Mouse (Mus musculus) limb, embryonic 14.5 days (tissue): Measurements from ENCODE around the gene Btbd6. TPM values are rescaled to one million over a fixed set of nuclear protein-coding genes. Genes with fewer than 3 reads are reported as not detected.
A peak's percentile ranks its signal among the peaks of the same experiment; 100 is the strongest.

Experiments used
- ATAC-seq: fragments of 200-750 bp; cut with Nextera tagmentation; 2 replicates; pipeline ENCODE4 v1.8.0; 2017; ENCODE audit warnings: low read depth, moderate number of reproducible peaks, moderate TSS enrichment; ENCODE audit not compliant: low FRiP score
- DNase-seq: peaks from one replicate; pipeline ENCODE4 v3.0.0-alpha.2; 2015; ENCODE audit warnings: low spot score
- H3K27ac ChIP-seq: fragments of 300-500 bp; sonication (generic); replicated peaks from 2 replicates; pipeline ENCODE4 v1.5.1; 2014; ENCODE audit warnings: low read depth, mild to moderate bottlenecking, low read length, moderate library complexity, mixed read lengths
- H3K27me3 ChIP-seq: fragments of 300-500 bp; sonication (generic); 2 replicates; pipeline ENCODE4 v1.6.1; 2014; ENCODE audit warnings: low read length, mixed read lengths; ENCODE audit not compliant: control insufficient read depth, insufficient read depth
- H3K36me3 ChIP-seq: fragments of 300-500 bp; sonication (generic); 2 replicates; pipeline ENCODE4 v1.6.1; 2014; ENCODE audit warnings: mild to moderate bottlenecking, low read length, moderate library complexity, mixed read lengths; ENCODE audit not compliant: control insufficient read depth, insufficient read depth
- H3K4me1 ChIP-seq: fragments of 300-500 bp; sonication (generic); 2 replicates; pipeline ENCODE4 v1.6.1; 2014; ENCODE audit warnings: antibody characterized with exemption, low read length, mixed read lengths; ENCODE audit not compliant: control insufficient read depth, insufficient read depth
- H3K4me2 ChIP-seq: fragments of 300-500 bp; sonication (generic); replicated peaks from 2 replicates; pipeline ENCODE4 v1.6.1; 2014; ENCODE audit warnings: low read depth, mild to moderate bottlenecking, low read length, moderate library complexity; ENCODE audit not compliant: severe bottlenecking
- H3K4me3 ChIP-seq: fragments of 300-500 bp; sonication (generic); replicated peaks from 2 replicates; pipeline ENCODE4 v1.5.1; 2014; ENCODE audit warnings: low read length
- H3K9ac ChIP-seq: fragments of 300-500 bp; sonication (generic); 2 replicates; pipeline ENCODE4 v1.6.1; 2014; ENCODE audit warnings: mild to moderate bottlenecking, low read depth, low read length, moderate library complexity; ENCODE audit not compliant: severe bottlenecking
- H3K9me3 ChIP-seq: fragments of 300-500 bp; sonication (generic); 2 replicates; pipeline ENCODE4 v1.6.1; 2016; ENCODE audit warnings: low read length; ENCODE audit not compliant: control insufficient read depth
- POLR2A ChIP-seq: fragments of 200-500 bp; IDR thresholded peaks from 2 replicates; pipeline ENCODE4 v1.8.0; 2012; ENCODE audit warnings: inconsistent platforms, mild to moderate bottlenecking, moderate library complexity, borderline replicate concordance; ENCODE audit not compliant: insufficient read depth, insufficient read length; ENCODE audit errors: extremely low read depth
- WGBS: fragments of 180-500 bp; shearing (Covaris S2); extraction: QIAGEN DNeasy Blood & Tissue Kit; methylation state at CpG from one replicate; pipeline ENCODE4 v1.1.7; 2014; 5-methylcytosine and 5-hydroxymethylcytosine counted together
- polyA plus RNA-seq, 2 experiments: library from polyadenylated mRNA; depleted of rRNA in 1 of 2; stranded (reverse) in 1 of 2; unstranded in 1 of 2; fragments of >200 nt; fragmentation: Nextera tagmentation in 1 of 2; extraction: Ambion mirVana in 1 of 2; gene quantifications; 2 replicates each; pipeline versions ENCODE4 v1.2.1 to v1.2.3; 2012 to 2014

The Btbd6 gene
- polyA plus RNA-seq, 2 experiments, result 27.4 to 31.0 TPM

- Histone ChIP-seq H3K9me3 (no peaks in the 10 kb centered on the region), H3K4me2 (peak overlapping the region; percentile 96), H3K27me3 (no peaks in the 10 kb centered on the region), H3K9ac (peak overlapping the region; percentile 74; the same call in 1 of the 2 replicates), H3K36me3 (no peaks in the 10 kb centered on the region), H3K4me3 (peak overlapping the region; percentile 62), H3K4me1 (peaks cover 10% of the 10 kb centered on the region; the same call in 1 of the 2 replicates), H3K27ac (no peak overlapping the region)
- no peak for TF ChIP-seq POLR2A
- DNase-seq, result no peak
- peak; percentile 10 for ATAC-seq
- WGBS, result 4% methylated on average over 6 of the region's 6 CpGs
Observed at GRCm38 (mm10) chr12:112950761-112951129, 25.5 kb upstream of the Btbd6 start.

GRCm38 (mm10) chr12:112951150-112951842 is 25.0 kb upstream of the Btbd6 start:
- Histone ChIP-seq H3K27ac (no peak overlapping the region), H3K9ac (no peak overlapping the region), H3K27me3 (no peaks in the 10 kb centered on the region), H3K4me2 (no peak overlapping the region), H3K4me1 (peaks cover 10% of the 10 kb centered on the region; the same call in 1 of the 2 replicates), H3K4me3 (no peak overlapping the region), H3K9me3 (no peaks in the 10 kb centered on the region), H3K36me3 (no peaks in the 10 kb centered on the region)
- TF ChIP-seq POLR2A, result no peak
- WGBS, result 19% methylated on average over 7 of the region's 7 CpGs
- no peak for ATAC-seq
- no peak for DNase-seq

GRCm38 (mm10) chr12:112952433-112952832 is 23.8 kb upstream of the Btbd6 start:
- TF ChIP-seq POLR2A, result no peak
- H3K27ac ChIP-seq, result no peak overlapping the region

GRCm38 (mm10) chr12:112952926-112953565 is 23.2 kb upstream of the Btbd6 start:
- Histone ChIP-seq H3K27me3 (no peaks in the 10 kb centered on the region), H3K27ac (no peak overlapping the region), H3K36me3 (no peaks in the 10 kb centered on the region), H3K4me1 (peaks cover 10% of the 10 kb centered on the region; the same call in 1 of the 2 replicates), H3K9me3 (no peaks in the 10 kb centered on the region), H3K4me3 (no peak overlapping the region), H3K4me2 (no peak overlapping the region), H3K9ac (no peak overlapping the region)
- ATAC-seq (no peak), DNase-seq (no peak)
- WGBS, result 68% methylated on average over 3 of the region's 3 CpGs
- no peak for TF ChIP-seq POLR2A

More at GRCm38 (mm10) chr12:112952433-112952832, 23.8 kb upstream of the Btbd6 start:
- Histone ChIP-seq H3K4me2 (no peak overlapping the region), H3K9me3 (no peaks in the 10 kb centered on the region), H3K4me1 (peaks cover 10% of the 10 kb centered on the region; the same call in 1 of the 2 replicates), H3K4me3 (no peak overlapping the region), H3K9ac (no peak overlapping the region), H3K36me3 (no peaks in the 10 kb centered on the region), H3K27me3 (no peaks in the 10 kb centered on the region)
- DNase-seq (no peak), ATAC-seq (no peak)
- WGBS, result 47% methylated on average over 8 of the region's 8 CpGs

GRCm38 (mm10) chr12:112955800-112956199 is 20.5 kb upstream of the Btbd6 start:
- WGBS, result 46% methylated on average over 4 of the region's 4 CpGs

More at GRCm38 (mm10) chr12:112955800-112956199, 20.5 kb upstream of the Btbd6 start:
- H3K4me1 ChIP-seq, result peaks cover 4% of the 10 kb centered on the region; the same call in 1 of the 2 replicates
- DNase-seq (peak; percentile 69), ATAC-seq (no peak)
- no peak overlapping the region for H3K4me2 ChIP-seq
- peaks cover 24% of the 10 kb centered on the region for H3K36me3 ChIP-seq
- H3K4me3 ChIP-seq, result no peak overlapping the region
- H3K27ac ChIP-seq, result no peak overlapping the region
- H3K9me3 ChIP-seq, result no peaks in the 10 kb centered on the region
- no peak for TF ChIP-seq POLR2A
- no peak overlapping the region for H3K9ac ChIP-seq
- no peaks in the 10 kb centered on the region for H3K27me3 ChIP-seq
